Mouse (Mus musculus): ENCODE results near the gene Dlgap1.

Gene Dlgap1

GRCm38 (mm10) chr17:70462771-70463491 is 494.1 kb downstream of the Dlgap1 start:
- DNase-seq (ENCODE audit: low spot score), result no peak

- DNase-seq (ENCODE audit: low spot score), result no peak
These were observed 497.5 kb downstream of the Dlgap1 start for GRCm38 (mm10) chr17:70466413-70466812.

GRCm38 (mm10) chr17:70470970-70471371 is 502.1 kb downstream of the Dlgap1 start:
- no peak for DNase-seq (ENCODE audit: low spot score)

- no peak for DNase-seq (ENCODE audit: low spot score)
These were observed 503.3 kb downstream of the Dlgap1 start for GRCm38 (mm10) chr17:70472162-70472561.

GRCm38 (mm10) chr17:70473871-70474270 is 505.0 kb downstream of the Dlgap1 start:
- DNase-seq (ENCODE audit: low spot score), result no peak

- DNase-seq (ENCODE audit: low spot score), result no peak
These were observed 514.8 kb downstream of the Dlgap1 start for GRCm38 (mm10) chr17:70483716-70484115.

GRCm38 (mm10) chr17:70485668-70486067 is 516.8 kb downstream of the Dlgap1 start:
- no peak for DNase-seq (ENCODE audit: low spot score)

- DNase-seq (ENCODE audit: low spot score), result no peak
These were observed 517.4 kb downstream of the Dlgap1 start for GRCm38 (mm10) chr17:70486259-70486658.

- no peak for DNase-seq (ENCODE audit: low spot score)
These were observed 518.0 kb downstream of the Dlgap1 start for GRCm38 (mm10) chr17:70486831-70487230.

- DNase-seq (ENCODE audit: low spot score), result no peak
These were observed 520.0 kb downstream of the Dlgap1 start for GRCm38 (mm10) chr17:70488784-70489265.

- DNase-seq (ENCODE audit: low spot score), result no peak
These were observed 522.7 kb downstream of the Dlgap1 start for GRCm38 (mm10) chr17:70491575-70491974.

- no peak for DNase-seq (ENCODE audit: low spot score)
These were observed 525.5 kb downstream of the Dlgap1 start for GRCm38 (mm10) chr17:70494338-70494737.

- no peak for DNase-seq (ENCODE audit: low spot score)
These were observed 529.4 kb downstream of the Dlgap1 start for GRCm38 (mm10) chr17:70498256-70498655.

- no peak for DNase-seq (ENCODE audit: low spot score)
These were observed 533.1 kb downstream of the Dlgap1 start for GRCm38 (mm10) chr17:70501933-70502332.

- no peak for DNase-seq (ENCODE audit: low spot score)
These were observed 538.9 kb downstream of the Dlgap1 start for GRCm38 (mm10) chr17:70507759-70508158.

GRCm38 (mm10) chr17:70510441-70510840 is 541.6 kb downstream of the Dlgap1 start:
- no peak for DNase-seq (ENCODE audit: low spot score)

GRCm38 (mm10) chr17:70511401-70511800 is 542.5 kb downstream of the Dlgap1 start:
- DNase-seq (ENCODE audit: low spot score), result no peak

- no peak for DNase-seq (ENCODE audit: low spot score)
These were observed 544.9 kb downstream of the Dlgap1 start for GRCm38 (mm10) chr17:70513736-70514135.

GRCm38 (mm10) chr17:70516506-70516905 is 547.6 kb downstream of the Dlgap1 start:
- DNase-seq (ENCODE audit: low spot score), result no peak

GRCm38 (mm10) chr17:70517333-70517732 is 548.5 kb downstream of the Dlgap1 start:
- no peak for DNase-seq (ENCODE audit: low spot score)

GRCm38 (mm10) chr17:70521058-70521851 is 552.4 kb downstream of the Dlgap1 start:
- DNase-seq (ENCODE audit: low spot score), result no peak

- peak; percentile 40 for DNase-seq (ENCODE audit: low spot score)
These were observed 553.1 kb downstream of the Dlgap1 start for GRCm38 (mm10) chr17:70521971-70522370.

- DNase-seq (ENCODE audit: low spot score), result no peak
These were observed 557.1 kb downstream of the Dlgap1 start for GRCm38 (mm10) chr17:70525990-70526389.
